Mouse (Mus musculus): Measurements from ENCODE around the gene Pate4. TPM values are rescaled to one million over a fixed set of nuclear protein-coding genes. Genes with fewer than 3 reads are reported as not detected.
"Not testable (repeated sequence)": the region's sequence is repeated elsewhere in the genome, so short reads cannot be mapped to it uniquely, and the experiment has no call there.

Gene Pate4
- not detected for total RNA-seq (2021)
- long read RNA-seq, experiment 1 = 0 reads
- long read RNA-seq, experiment 2 = 0 reads

DNA sequence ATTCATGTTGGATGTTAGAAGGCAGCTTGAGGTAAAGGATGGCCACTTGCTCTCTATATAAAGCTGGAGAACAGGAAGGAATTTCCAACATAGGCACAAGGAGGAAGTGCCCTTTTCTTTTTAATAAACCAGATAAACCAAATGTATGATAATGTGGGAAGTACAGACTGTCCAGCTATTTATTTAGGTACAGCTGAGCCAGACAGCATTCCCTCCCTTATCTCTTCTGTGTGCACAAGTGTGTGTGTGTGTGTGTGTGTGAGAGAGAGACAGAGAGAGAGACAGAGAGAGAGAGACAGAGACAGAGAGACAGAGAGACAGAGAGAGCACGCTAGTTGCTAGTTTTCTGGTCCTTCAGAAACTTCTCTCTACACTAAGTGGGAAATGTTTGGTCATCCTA is at the start of gene Pate4:
Gene Pate4, minus strand, starts transcription at position 101 of the 400 bp plus-strand sequence.
- intact Hi-C loops (cut with DNase I; ENCODE audit: low total_unique reads) = no loop called here
- no peak for DNase-seq

DNA sequence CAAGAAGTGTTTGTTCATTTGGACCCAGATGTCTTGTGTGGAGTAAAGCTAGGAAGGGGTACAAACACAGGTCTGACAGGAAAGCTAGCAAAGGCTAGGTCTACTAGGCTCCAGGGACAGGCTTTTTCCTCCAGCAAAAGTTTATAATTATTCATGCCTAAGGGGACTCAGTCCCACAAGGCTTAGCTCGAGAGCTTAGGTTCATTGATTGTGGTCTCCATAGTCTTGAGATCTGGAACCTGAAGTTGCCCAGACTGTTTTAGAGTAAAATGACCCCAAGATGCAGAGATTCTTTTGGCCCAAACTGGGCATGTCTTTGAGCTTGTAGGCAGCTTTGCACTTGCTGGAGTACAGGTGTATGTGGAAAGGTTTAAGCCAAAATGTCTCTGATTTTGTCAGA is 36.4 kb upstream of the Pate4 start, which contains the start of gene Pate3:
Gene Pate3, minus strand, starts transcription at position 101 of the 400 bp plus-strand sequence.
- no peak for DNase-seq
- intact Hi-C loops (cut with DNase I; ENCODE audit: low total_unique reads) = no loop called here

DNA sequence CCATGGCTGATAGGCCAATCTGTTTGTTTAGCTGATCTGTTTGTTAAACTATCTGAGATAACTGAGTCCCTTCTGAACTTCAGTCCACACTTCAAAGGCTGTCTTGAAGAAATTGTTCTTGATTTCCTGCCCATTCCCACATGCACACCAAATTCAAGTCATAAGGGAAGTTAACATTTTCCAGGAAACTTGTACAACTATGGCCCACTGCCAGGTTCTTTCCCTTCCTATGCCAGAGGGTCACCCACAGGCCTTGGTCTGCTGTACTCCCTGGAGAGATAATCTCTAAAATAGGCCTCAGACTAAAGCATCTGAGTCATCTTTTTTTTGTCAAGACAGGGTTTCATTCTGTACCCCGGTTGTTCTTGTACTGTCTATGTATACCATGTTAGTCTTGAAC is 21.2 kb upstream of the Pate4 start:
- no peak for DNase-seq
- intact Hi-C loops (cut with DNase I; ENCODE audit: low total_unique reads) = no loop called here

DNA sequence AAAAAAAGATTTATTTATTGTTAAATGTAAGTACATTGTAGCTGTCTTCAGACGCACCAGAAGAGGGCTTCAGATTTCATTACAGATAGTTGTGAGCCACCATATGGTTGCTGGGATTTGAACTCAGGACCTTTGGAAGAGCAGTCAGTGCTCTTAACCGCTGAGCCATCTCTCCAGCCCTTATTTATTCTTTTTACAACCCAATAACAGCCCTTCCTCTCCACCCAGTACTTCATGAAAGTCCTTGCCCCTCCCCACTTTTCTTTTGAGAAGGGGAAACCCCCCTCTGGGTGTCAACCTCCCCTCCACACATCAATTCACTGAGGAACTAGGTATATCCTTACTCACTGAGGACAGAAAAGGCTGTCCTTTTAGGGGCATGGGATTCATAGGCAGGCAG is 5.0 kb upstream of the Pate4 start:
- intact Hi-C loops (cut with DNase I; ENCODE audit: low total_unique reads); DNase-seq: not testable (repeated sequence)

DNA sequence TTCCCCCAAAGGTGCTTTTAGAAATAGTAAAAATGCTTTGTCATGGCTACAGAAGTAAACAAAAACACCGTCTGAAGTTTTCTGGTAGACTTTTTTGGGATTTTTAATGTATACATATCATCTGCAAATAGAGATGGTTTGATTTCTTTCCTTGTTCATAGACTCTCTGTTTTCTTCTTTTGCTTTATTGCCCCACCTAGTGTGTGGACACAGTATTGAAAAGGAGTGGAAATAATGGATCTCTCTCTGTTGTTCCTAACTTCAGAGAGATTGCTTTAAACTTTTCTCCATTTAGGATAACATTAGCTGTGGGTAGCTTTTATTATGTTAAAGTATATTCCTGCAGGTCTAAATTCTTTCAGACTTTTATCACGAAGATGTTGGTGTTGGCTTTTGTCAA is 2.3 kb upstream of the Pate4 start:
- no peak for DNase-seq
- intact Hi-C loops (cut with DNase I; ENCODE audit: low total_unique reads) = no loop called here

DNA sequence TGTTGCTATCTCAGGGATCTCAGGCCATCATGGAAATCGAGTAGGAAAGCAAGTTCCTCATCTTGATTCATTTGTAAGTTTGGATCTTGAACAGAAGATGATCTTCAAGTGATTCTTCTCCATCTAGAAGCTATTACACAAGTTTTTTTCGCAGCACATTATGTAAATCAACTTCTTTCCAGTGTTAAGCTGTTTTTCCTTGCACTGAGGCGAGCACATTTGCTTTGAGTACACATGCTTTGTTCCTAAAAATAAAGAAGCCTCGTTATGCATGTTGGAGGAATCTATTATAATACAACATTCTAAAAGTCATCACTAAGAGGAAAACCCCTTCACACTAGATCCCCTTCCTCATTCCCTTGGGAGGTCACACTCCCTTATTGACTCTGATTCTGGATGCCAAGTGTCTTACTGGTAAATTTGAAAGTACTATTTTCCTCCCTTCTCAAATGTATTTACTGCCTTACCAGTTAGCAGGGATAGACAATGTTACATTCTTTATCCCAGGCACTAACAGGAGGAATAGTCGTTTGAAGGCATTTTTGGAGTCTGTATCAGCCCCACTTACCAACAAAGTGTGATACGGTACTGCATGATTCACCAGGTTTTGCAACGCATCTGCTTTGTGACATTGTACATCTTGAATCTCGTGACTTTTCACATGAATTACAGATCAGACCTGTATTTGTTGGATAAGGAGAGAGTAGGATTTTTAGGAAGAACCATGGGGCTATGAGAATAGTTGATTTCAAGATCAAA is 3.9 kb downstream of the Pate4 start:
- intact Hi-C loops (cut with DNase I; ENCODE audit: low total_unique reads) = no loop called here
- no peak for DNase-seq

DNA sequence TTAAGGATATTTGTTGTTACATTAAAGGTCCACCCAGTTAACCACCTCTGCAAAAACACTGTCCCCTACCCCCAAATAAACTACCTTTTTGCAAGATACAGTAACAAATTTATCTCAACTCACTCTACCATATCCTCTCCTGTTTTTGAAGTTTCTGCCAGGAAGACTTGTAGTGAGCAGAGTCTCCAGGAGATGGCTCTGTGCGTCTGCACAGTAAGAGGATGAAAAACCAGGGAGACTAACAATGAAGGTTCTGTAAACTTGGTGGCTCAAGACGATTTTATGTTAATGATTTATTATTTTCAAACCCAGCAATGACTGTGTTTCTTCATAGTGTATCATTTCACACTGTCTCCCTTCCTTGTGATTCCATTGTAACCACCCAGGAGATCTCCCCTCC is 18.8 kb downstream of the Pate4 start:
- intact Hi-C loops (cut with DNase I; ENCODE audit: low total_unique reads) = no loop called here
- no peak for DNase-seq

DNA sequence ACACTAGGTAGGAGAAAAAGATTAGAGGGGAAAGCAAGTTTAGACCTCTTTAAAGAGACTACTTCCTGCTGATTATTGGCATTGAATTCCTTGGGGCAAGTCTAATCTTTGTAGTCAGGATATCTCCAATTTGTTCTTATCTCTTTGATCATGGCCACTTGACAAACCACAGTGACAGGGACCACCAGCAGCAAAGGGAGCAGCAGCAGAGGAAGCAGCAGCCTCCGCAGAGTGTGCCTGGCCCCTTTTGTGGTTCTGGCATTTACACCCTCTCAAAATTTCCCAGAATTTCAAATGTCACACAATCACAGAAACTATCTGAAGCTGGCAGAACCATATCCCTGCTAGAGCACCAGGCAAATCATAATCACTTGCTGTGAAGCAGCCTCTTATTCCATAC is 24.1 kb downstream of the Pate4 start:
- intact Hi-C loops (cut with DNase I; ENCODE audit: low total_unique reads) = no loop called here
- no peak for DNase-seq

DNA sequence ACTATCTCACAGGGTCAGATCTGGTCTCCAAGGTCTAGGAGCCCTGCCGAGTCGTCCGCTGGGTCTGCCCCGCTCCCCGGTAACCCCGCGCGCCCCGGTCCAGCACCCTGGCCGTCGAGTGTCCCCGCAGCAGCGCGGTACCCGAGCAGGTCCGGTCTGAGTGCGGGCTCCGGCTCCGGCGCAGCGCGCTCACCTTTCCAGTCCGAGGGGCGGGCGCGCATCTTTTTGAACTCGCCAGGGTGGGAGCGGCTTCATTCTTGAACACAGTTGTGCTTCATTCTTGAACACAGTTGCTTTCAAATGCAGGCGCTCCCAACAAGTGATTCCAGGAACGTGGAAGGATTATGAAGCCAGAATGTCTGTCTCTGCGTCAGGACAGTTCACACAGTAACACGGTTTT is 37.3 kb downstream of the Pate4 start:
- DNase-seq = no peak
- intact Hi-C loops (cut with DNase I; ENCODE audit: low total_unique reads) = no loop called here

DNA sequence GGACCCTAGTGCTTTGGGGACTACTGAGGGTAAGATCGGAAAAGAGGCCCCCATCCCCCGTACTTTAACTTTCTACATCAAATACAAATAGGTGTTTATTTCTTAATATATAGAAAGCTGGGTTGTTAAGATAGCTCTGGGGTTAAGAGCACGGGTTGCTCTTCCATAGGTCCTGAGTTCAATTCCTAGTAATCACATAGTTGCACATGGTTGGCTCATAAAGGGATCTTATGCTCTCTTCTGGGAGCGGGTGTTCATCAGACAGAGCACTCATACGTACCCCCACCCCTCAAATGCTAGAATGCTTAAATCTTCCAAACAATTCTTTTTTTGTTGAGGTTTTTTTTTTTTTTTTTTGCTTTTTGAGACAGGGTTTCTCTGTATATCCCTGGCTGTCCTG is 41.1 kb downstream of the Pate4 start:
- intact Hi-C loops (cut with DNase I; ENCODE audit: low total_unique reads) = no loop called here
- no peak for DNase-seq

DNA sequence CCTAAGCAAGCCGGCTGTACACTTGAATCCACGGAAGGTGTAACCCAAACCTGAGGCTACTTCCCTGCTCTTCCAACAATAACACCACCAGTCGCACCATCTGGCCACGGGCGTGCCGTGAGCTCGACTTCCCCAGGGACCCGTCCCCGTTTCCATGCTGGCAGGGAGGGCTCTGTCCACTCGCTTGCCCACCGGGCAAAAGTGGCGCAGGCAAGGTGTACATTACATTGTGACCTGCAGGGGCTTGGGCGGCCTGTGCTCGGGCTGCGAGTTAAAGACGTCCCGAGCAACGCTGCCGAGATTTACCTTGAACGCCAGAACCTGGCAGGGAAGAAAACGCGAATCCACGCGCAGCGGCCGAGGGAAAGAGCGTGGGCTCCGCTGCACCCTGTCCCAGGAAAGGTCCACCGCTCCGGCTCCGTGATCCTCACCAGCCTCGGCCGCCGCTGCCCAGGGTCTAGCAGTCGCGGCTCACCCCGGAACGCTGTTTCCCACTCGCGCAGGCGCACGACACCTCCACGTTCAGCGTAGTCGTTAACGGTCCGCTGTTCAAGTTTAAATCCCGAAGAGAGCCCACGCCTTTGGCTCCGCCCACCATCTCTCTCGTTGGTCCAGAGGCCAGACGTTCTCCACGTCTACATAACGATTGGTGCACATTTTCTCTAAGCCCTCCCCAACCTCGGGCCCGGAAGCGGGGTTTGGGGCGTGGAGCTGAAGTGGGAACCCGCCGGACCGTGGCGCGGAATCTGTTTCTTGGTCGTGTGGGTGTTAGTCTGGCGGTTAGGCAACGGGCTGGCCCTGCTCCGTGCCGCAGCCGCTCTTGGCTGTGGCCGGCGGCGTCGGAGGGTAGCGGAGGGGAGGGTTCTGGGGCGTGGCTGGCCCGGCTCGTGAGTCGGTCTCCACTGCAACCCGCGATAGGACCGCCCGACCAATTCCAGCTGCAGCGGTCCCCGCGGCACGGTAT is 41.9 kb downstream of the Pate4 start, which contains the start of the genes Pate2 and Hyls1:
Gene Pate2, plus strand, starts transcription at position 714 of the 964 bp plus-strand sequence.
Gene Hyls1, minus strand, starts transcription at position 828 of the 964 bp plus-strand sequence.
- intact Hi-C loops (cut with DNase I; ENCODE audit: low total_unique reads) = no loop called here
- peak; percentile 91 for DNase-seq

DNA sequence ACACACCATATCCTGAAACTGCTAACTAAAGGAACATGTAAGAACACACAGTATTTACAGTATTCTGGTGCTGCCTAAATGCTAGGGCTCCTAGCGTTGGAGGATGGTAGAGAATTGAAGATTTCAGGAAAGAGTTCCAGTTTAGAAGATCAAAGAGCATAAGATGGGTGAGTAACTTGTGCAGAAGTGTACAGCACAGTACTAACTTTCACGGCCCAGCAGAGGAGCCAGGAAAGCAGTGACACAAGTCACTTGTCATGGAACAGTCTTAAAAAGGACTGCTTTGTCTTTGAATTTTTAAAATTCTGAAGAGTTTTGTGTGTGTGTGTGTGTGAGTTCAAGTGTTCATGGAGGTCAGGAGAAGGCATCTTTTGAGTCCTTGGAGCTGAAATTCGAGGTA is 43.7 kb downstream of the Pate4 start:
- intact Hi-C loops (cut with DNase I; ENCODE audit: low total_unique reads) = no loop called here
- no peak for DNase-seq

DNA sequence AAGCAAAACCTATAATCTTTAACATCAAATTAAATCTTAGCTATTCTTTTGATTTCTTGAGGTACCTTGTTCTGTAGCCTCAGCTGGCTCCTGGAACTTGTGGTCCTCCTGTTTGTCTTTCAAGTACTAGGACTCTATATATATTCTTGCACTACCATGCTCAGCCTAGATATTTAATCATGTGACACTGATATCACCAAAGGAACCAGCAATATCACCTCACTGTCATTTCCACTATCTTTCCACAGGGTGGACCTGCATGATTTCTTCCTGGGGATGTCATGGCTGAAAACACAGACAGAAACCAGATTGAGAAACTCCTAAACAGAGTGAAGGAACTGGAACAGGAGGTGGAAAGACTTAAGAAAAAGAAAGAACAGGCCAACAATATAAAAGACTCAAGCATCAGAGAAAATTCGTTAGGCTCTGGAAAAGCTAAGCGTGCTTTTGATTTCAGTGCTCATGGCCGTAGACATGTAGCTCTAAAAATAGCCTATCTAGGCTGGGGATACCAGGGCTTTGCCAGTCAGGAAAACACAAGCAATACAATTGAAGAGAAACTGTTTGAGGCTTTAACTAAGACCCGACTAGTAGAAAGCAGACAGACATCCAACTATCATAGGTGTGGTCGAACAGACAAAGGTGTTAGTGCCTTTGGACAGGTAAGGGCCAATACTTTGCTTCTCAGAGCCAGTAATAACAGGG is 47.1 kb downstream of the Pate4 start:
- intact Hi-C loops (cut with DNase I; ENCODE audit: low total_unique reads) = no loop called here
- no peak for DNase-seq

DNA sequence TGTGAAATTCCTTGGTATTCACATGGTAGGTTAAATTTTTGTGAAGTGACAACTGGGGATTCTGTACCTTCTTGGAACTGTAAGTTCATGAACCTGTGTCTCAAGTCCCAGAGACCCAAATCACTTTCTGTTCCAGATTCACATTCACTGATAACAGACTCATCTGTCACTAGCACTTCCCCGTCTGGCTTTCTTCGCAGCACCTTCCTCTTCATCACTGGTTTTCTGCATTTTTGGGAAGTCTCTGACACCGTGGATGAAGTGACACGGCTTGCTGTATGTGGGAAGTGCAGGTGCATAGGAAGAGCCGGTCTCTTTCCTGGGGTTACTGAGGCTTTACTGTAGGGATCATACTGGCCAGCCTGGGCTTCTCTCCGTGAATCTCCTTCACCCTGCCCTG is 50.2 kb downstream of the Pate4 start:
- DNase-seq = no peak
- intact Hi-C loops (cut with DNase I; ENCODE audit: low total_unique reads) = no loop called here

DNA sequence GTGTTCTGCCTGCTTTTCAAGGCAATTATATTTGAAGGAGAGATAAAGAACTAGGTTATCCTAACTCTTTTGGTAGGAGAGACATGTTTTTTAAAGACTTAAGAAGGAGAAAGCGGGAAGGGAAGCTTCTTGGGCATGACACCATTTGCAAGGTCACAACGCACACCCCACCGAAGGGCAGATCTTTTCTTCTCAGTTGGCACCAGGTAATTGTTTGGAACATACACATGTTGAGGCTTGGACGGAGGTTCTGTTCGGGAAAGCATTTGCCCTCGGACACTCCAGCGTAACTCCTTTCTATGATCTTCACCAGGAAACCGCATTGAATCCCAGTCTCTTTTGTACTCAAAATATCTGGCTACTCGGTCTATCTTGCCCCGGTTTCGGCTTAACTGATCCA is 50.7 kb downstream of the Pate4 start:
- no peak for DNase-seq
- intact Hi-C loops (cut with DNase I; ENCODE audit: low total_unique reads) = no loop called here

DNA sequence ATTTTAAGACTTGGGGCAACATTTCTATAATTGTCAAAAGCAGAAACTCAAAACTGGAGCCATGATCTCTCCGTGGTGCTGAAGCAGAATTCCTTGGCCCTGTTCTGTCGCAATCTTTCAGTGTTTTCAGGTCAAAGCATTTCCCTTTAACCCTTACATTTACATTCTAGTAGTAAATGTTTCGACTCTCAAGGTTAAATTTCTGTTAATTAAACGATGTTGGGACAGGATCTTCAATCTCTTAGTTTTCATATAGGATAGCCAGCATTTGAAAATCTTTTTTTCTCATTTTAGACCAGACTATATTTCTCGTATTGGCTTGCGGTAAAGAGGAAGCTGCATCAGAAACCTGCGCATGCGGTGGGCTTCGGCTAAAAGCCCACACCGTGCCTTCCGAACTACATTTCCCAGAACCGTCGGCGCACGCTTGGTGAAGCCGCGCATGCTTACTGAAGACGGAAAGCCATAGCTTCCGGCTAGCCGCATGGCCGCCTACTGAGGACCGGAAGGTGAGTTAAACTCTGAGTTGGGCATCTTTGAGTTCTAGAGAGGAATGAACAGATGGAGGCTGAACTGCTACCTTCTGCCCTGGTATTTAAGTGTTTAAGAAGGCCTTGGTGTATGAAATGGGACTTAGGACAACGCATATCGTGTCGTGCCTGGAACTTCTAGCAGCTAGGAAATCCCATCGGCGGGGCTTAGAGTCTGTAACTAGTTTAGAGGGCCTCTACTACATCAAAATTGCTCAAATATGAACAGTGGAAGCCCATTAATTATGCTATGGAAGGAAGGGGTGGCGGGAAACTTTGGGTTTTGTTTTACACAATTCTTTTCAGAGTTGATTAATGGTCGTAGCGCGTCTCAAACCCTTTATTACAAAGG is 52.5 kb downstream of the Pate4 start:
- intact Hi-C loops (cut with DNase I; ENCODE audit: low total_unique reads) = no loop called here
- peak; percentile 72 for DNase-seq

DNA sequence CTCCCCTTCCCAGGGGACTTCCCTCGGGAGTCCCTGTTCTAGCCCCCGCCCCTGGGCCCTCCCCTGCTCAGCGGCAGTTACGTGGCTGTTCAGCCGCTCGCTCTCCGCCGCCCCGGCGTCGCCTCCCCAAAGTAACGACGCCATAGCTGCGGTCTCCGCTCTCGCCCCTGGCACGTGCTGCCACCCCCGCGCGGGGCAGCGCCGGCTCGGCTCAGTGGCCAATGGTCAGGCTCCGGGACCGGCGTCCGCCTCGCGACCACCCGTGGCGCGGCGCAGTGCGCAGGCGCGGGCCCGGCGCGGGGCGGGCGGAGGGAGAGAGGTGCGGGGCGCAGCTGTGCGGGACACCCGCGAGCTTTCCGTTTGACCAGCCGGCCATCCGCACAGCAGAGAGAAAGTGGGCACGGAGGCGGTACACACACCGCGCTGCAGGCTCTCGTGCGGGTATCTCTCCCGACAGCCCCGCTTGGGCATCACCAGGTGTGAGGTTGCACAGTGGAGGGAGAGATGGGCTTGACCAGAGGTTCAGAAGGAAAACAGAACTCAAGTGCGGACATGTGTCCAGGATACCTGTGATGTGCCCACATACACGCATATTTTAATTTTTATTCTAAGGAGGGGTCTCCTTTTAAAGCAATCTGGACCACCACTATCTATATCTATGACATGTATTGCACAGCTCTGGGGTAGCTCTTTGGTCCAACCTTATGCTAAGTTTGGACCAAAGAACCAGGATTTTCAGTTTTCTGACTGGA is 53.3 kb downstream of the Pate4 start, which contains the start of the genes Ddx25 and Pus3:
Gene Ddx25, minus strand, starts transcription at position 272 of the 752 bp plus-strand sequence.
Gene Pus3, plus strand, starts transcription at position 339 of the 752 bp plus-strand sequence.
- intact Hi-C loops (cut with DNase I; ENCODE audit: low total_unique reads) = no loop called here
- no peak for DNase-seq
